Mouse (Mus musculus) neural tube, embryonic 12.5 days (tissue): ENCODE measurements around the gene Tmem258. TPM values are rescaled to one million over a fixed set of nuclear protein-coding genes. Genes with fewer than 3 reads are reported as not detected.

Experiments
- ATAC-seq: fragments of 200-750 bp; cut with Nextera tagmentation; 2 replicates; pipeline ENCODE4 v1.8.0; 2017; ENCODE audit warnings: low read depth, mild to moderate bottlenecking, moderate TSS enrichment, moderate library complexity; ENCODE audit not compliant: low FRiP score
- H3K27ac ChIP-seq: fragments of 300-500 bp; sonication (generic); 2 replicates; pipeline ENCODE4 v1.5.1; 2016
- H3K27me3 ChIP-seq: fragments of 300-500 bp; sonication (generic); replicated peaks from 2 replicates; pipeline ENCODE4 v1.6.1; 2016; ENCODE audit warnings: mild to moderate bottlenecking
- H3K36me3 ChIP-seq: fragments of 300-500 bp; sonication (generic); 2 replicates; pipeline ENCODE4 v1.6.1; 2016; ENCODE audit warnings: mild to moderate bottlenecking
- H3K4me1 ChIP-seq: fragments of 300-500 bp; sonication (generic); 2 replicates; pipeline ENCODE4 v1.6.1; 2016
- H3K4me2 ChIP-seq: fragments of 300-500 bp; sonication (generic); replicated peaks from 2 replicates; pipeline ENCODE4 v1.6.1; 2016; ENCODE audit warnings: mild to moderate bottlenecking
- H3K4me3 ChIP-seq: fragments of 300-500 bp; sonication (generic); 2 replicates; pipeline ENCODE4 v1.5.1; 2016
- H3K9ac ChIP-seq: fragments of 300-500 bp; sonication (generic); 2 replicates; pipeline ENCODE4 v1.6.1; 2016; ENCODE audit warnings: mild to moderate bottlenecking
- H3K9me3 ChIP-seq: fragments of 300-500 bp; sonication (generic); 2 replicates; pipeline ENCODE4 v1.6.1; 2016; ENCODE audit warnings: mild to moderate bottlenecking
- WGBS: fragments of 180-500 bp; shearing (Covaris S2); methylation state at CpG from one replicate; pipeline ENCODE4 v1.1.7; 2016; 5-methylcytosine and 5-hydroxymethylcytosine counted together
- polyA plus RNA-seq: library from polyadenylated mRNA; unstranded; fragments of >200 nt; fragmentation: Nextera tagmentation; extraction: Ambion mirVana; gene quantifications from 2 replicates; pipeline ENCODE4 v1.2.1, GENCODE M21; 2016

Tmem258 gene
- polyA plus RNA-seq, 1 experiment from 2014 or later, result 342 TPM

GRCm38 (mm10) chr19:10173116-10173718 lies 30.6 kb upstream of the Tmem258 start:
- no peak for ATAC-seq
- no peak overlapping the region for H3K9ac ChIP-seq
- no peaks in the 10 kb centered on the region for H3K27me3 ChIP-seq
- whole genome bisulfite sequencing, result 89% methylated on average over 5 of the region's 5 CpGs
- H3K27ac ChIP-seq, result no peak overlapping the region
- no peak overlapping the region for H3K4me2 ChIP-seq
- no peaks in the 10 kb centered on the region for H3K9me3 ChIP-seq
- H3K36me3 ChIP-seq, result no peaks in the 10 kb centered on the region
- no peak overlapping the region for H3K4me3 ChIP-seq
- no peaks in the 10 kb centered on the region for H3K4me1 ChIP-seq

- Histone ChIP-seq H3K4me1 (no peaks in the 10 kb centered on the region), H3K27ac (no peak overlapping the region), H3K36me3 (no peaks in the 10 kb centered on the region), H3K9me3 (no peaks in the 10 kb centered on the region), H3K27me3 (no peaks in the 10 kb centered on the region), H3K4me3 (no peak overlapping the region), H3K4me2 (no peak overlapping the region), H3K9ac (no peak overlapping the region)
- WGBS, result 93% methylated on average over 7 of the region's 7 CpGs
- ATAC-seq, result no peak
Observed at GRCm38 (mm10) chr19:10173844-10174539, 29.8 kb upstream of the Tmem258 start.

- 84% methylated on average over 4 of the region's 4 CpGs for WGBS
- no peak overlapping the region for H3K4me2 ChIP-seq
- ATAC-seq, result no peak
- H3K4me1 ChIP-seq, result no peaks in the 10 kb centered on the region
- no peaks in the 10 kb centered on the region for H3K36me3 ChIP-seq
- H3K4me3 ChIP-seq, result no peak overlapping the region
- H3K27me3 ChIP-seq, result no peaks in the 10 kb centered on the region
- no peaks in the 10 kb centered on the region for H3K9me3 ChIP-seq
- no peak overlapping the region for H3K9ac ChIP-seq
- no peak overlapping the region for H3K27ac ChIP-seq
Observed at GRCm38 (mm10) chr19:10174956-10175355, 28.9 kb upstream of the Tmem258 start.

- Histone ChIP-seq H3K9ac (no peak overlapping the region), H3K9me3 (no peaks in the 10 kb centered on the region), H3K4me1 (no peaks in the 10 kb centered on the region), H3K4me3 (no peak overlapping the region), H3K4me2 (no peak overlapping the region), H3K27me3 (no peaks in the 10 kb centered on the region), H3K36me3 (no peaks in the 10 kb centered on the region), H3K27ac (no peak overlapping the region)
- 78% methylated on average over 1 of the region's 1 CpGs for WGBS
- ATAC-seq, result no peak
Observed at GRCm38 (mm10) chr19:10176477-10176876, 27.3 kb upstream of the Tmem258 start.

GRCm38 (mm10) chr19:10176941-10177372 lies 26.9 kb upstream of the Tmem258 start:
- Histone ChIP-seq H3K4me1 (no peaks in the 10 kb centered on the region), H3K36me3 (no peaks in the 10 kb centered on the region), H3K27ac (no peak overlapping the region), H3K27me3 (no peaks in the 10 kb centered on the region), H3K4me2 (no peak overlapping the region), H3K4me3 (no peak overlapping the region), H3K9me3 (no peaks in the 10 kb centered on the region), H3K9ac (no peak overlapping the region)
- WGBS, result 65% methylated on average over 7 of the region's 7 CpGs
- no peak for ATAC-seq

- Histone ChIP-seq H3K4me2 (no peak overlapping the region), H3K27me3 (no peaks in the 10 kb centered on the region), H3K27ac (no peak overlapping the region), H3K9ac (no peak overlapping the region), H3K4me1 (peaks cover 22% of the 10 kb centered on the region), H3K4me3 (no peak overlapping the region), H3K36me3 (peaks cover 14% of the 10 kb centered on the region), H3K9me3 (no peaks in the 10 kb centered on the region)
- ATAC-seq, result no peak
- WGBS, result 93% methylated on average over 7 of the region's 7 CpGs
Observed at GRCm38 (mm10) chr19:10181225-10181624, 22.6 kb upstream of the Tmem258 start.

- WGBS, result 38% methylated on average over 7 of the region's 7 CpGs
- peak overlapping the region; percentile 61 for H3K4me3 ChIP-seq
- peaks cover 24% of the 10 kb centered on the region for H3K36me3 ChIP-seq
- no peak overlapping the region for H3K27ac ChIP-seq
- H3K9ac ChIP-seq, result no peak overlapping the region
- H3K4me2 ChIP-seq, result peak overlapping the region; percentile 91
- no peak for ATAC-seq
- H3K27me3 ChIP-seq, result no peaks in the 10 kb centered on the region
- no peaks in the 10 kb centered on the region for H3K9me3 ChIP-seq
- peaks cover 22% of the 10 kb centered on the region for H3K4me1 ChIP-seq
Observed at GRCm38 (mm10) chr19:10182142-10182541, 21.7 kb upstream of the Tmem258 start.

- Histone ChIP-seq H3K36me3 (peaks cover 30% of the 10 kb centered on the region), H3K9ac (peak within 1 kb of the TSS; percentile 96), H3K4me3 (peak within 1 kb of the TSS; percentile 61), H3K27ac (peak within 1 kb of the TSS; percentile 83), H3K27me3 (no peaks in the 10 kb centered on the region), H3K9me3 (no peaks in the 10 kb centered on the region), H3K4me2 (peak within 1 kb of the TSS; percentile 91), H3K4me1 (peaks cover 22% of the 10 kb centered on the region)
- under 1% methylated on average over 70 of the region's 70 CpGs for WGBS
- ATAC-seq, result peak; percentile 97
Observed at GRCm38 (mm10) chr19:10182670-10183298, 21.0 kb upstream of the Tmem258 start, which contains the start of gene Fads1. Gene Fads1, plus strand, starts transcription at chr19:10182888.

GRCm38 (mm10) chr19:10183299-10183983 lies 20.4 kb upstream of the Tmem258 start:
- Histone ChIP-seq H3K36me3 (peaks cover 36% of the 10 kb centered on the region), H3K27ac (peak overlapping the region; percentile 83), H3K4me1 (peaks cover 22% of the 10 kb centered on the region), H3K9me3 (no peaks in the 10 kb centered on the region), H3K9ac (peak overlapping the region; percentile 96), H3K4me3 (peak overlapping the region; percentile 61), H3K4me2 (peak overlapping the region; percentile 91), H3K27me3 (no peaks in the 10 kb centered on the region)
- peak; percentile 88 for ATAC-seq
- WGBS, result 1% methylated on average over 35 of the region's 35 CpGs

GRCm38 (mm10) chr19:10184096-10184495 lies 19.7 kb upstream of the Tmem258 start:
- peak overlapping the region; percentile 61 for H3K4me3 ChIP-seq
- H3K4me1 ChIP-seq, result peaks cover 22% of the 10 kb centered on the region
- ATAC-seq, result no peak
- H3K27me3 ChIP-seq, result no peaks in the 10 kb centered on the region
- H3K27ac ChIP-seq, result peak overlapping the region; percentile 32; the same call in 1 of the 2 replicates
- H3K9me3 ChIP-seq, result no peaks in the 10 kb centered on the region
- WGBS, result 9% methylated on average over 12 of the region's 12 CpGs
- H3K4me2 ChIP-seq, result peak overlapping the region; percentile 91
- peak overlapping the region; percentile 96 for H3K9ac ChIP-seq
- H3K36me3 ChIP-seq, result peaks cover 43% of the 10 kb centered on the region

- Histone ChIP-seq H3K27me3 (no peaks in the 10 kb centered on the region), H3K36me3 (peaks cover 61% of the 10 kb centered on the region), H3K4me1 (peaks cover 22% of the 10 kb centered on the region), H3K27ac (no peak overlapping the region), H3K9ac (peak overlapping the region; percentile 3; the same call in 1 of the 2 replicates), H3K9me3 (no peaks in the 10 kb centered on the region), H3K4me2 (peak overlapping the region; percentile 91; the same call in 1 of the 2 replicates), H3K4me3 (no peak overlapping the region)
- ATAC-seq, result no peak
- 98% methylated on average over 3 of the region's 3 CpGs for WGBS
Observed at GRCm38 (mm10) chr19:10185876-10186275, 17.9 kb upstream of the Tmem258 start.

GRCm38 (mm10) chr19:10186569-10186968 lies 17.2 kb upstream of the Tmem258 start:
- Histone ChIP-seq H3K27me3 (no peaks in the 10 kb centered on the region), H3K4me1 (peaks cover 22% of the 10 kb centered on the region), H3K9me3 (no peaks in the 10 kb centered on the region), H3K36me3 (peaks cover 68% of the 10 kb centered on the region), H3K9ac (no peak overlapping the region), H3K4me2 (no peak overlapping the region), H3K4me3 (no peak overlapping the region), H3K27ac (no peak overlapping the region)
- no peak for ATAC-seq
- WGBS, result 95% methylated on average over 8 of the region's 8 CpGs
